Mouse (Mus musculus) R1 (cell line): ENCODE results near the gene Lgr5.
A peak's percentile ranks its signal among the peaks of the same experiment; 100 is the strongest.

Experiments used
- DNase-seq: peaks from one replicate; pipeline ENCODE4 v3.0.0-alpha.2; 2018; ENCODE audit warnings: low read depth, low spot score

The Lgr5 gene

DNA sequence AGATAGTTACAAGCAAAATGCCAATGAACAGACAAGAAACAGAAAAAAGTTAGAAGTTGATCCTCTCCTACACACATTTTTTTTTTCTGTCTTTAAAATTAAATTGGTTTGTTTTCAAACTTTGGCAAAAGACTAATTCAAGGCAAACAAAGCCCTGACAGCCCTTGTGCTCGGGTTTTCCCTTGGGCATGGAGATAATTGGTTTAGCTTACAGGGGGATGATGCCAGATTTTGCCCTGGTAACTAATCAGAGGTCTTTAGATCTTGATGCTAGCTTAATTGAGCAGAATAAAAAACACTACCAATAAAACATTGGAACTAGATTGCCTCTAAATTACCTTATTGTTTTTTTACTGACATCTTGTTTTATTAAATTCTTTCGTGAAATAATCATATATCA is 162.2 kb downstream of the Lgr5 start:
- no peak for DNase-seq

DNA sequence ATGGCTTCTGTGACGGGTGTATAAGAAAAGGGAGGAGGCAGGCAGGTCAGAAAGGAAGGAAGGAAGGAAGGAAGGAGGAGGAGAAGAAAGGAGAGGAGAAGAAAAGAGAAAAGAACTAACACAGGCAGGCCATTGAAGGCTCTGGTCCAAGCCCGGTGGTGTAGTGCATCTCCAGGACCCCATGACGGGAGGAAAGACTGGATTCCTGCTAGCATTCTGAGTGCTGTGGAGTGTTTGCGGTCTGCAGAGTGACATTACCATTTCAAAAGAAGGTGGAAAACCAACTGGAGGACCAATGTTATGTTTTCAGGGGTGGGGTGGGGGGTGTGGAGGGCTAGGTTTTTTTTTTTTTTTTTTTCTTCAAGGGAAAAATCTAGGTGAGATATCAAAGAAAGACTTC is 165.6 kb downstream of the Lgr5 start:
- peak; percentile 79 for DNase-seq

DNA sequence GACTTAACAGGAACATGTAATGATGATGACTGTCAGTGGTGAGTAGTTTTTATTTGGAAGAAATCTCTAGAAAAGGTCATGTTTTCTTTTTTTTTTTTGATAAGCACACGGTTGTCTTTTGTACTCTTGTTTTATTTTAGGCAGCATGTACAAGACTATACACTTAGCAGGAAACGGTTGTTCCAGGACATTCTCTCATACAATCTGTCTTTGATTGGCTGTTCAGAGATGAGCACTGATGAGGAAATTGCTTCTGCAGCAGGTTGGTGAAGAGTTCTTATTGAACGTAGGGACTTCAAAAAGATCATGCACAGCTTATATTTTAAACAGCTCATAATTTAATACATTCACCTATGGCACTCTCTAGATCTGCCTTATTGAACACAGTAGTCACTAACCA is 173.5 kb downstream of the Lgr5 start:
- no peak for DNase-seq

DNA sequence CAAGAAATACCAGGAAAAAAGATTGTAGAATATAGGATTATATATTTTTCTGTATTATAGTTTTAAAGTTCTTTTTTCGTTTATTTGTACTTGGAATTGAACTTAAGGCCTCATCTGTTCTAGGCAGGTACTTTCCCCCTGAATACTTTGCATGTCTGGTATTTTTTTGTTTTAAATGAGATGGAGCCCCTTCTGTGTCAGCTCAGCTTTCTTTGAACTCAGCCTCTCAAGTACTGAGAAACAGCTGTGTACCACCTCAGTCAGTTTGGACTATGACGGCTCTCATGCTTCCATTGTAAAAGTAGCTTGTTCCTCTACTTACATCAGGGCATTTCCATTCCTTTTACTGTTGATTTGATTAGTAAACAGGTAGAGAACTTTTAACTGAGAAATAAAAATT is 174.1 kb downstream of the Lgr5 start:
- DNase-seq, result no peak

DNA sequence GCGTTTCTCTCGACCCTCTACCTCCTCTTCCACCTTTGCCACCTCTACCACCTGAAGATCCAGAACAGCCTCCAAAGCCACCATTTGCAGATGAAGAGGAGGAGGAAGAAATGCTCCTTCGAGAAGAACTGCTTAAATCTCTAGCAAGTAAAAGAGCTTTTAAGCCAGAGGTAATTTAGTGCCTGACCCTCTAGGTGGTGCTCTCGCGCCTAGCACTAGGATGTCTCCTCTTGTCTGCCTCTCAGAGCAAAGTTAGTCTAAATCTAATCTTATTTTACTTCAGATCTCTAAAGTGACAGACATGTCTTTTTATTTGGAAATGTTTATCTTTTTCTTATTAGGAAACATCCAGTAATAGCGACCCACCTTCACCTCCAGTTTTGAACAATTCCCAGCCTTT is 181.2 kb downstream of the Lgr5 start:
- peak; percentile 70 for DNase-seq
